Mouse (Mus musculus) cerebellum, adult (tissue): Measurements from ENCODE around the gene Sema4d.

ENCODE experiments used
- ATAC-seq: cut with Nextera tagmentation; 2 replicates; pipeline ENCODE4 v1.9.2; 2017; ENCODE audit warnings: mild to moderate bottlenecking, moderate library complexity, mixed read lengths; ENCODE audit not compliant: insufficient number of reproducible peaks, low FRiP score, low TSS enrichment

Gene Sema4d

DNA sequence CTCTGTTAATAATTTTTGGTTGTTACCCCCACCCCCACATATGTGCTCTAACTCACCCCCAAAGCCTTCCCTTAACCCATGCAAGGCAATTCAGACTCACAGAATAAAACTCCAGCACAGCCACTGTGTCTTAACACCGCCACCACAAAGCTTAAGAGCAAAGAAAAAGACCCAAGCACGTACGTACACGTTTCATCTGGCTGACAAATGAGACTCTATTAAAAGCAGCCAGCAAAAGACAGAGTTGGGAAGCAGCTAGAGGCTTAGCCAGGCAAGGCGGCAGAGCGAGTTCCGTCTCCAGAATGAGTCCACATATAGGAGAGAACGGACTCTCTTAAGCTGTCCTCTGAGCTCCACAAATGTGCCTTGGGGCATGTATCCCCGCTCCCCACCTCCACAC lies 37.5 kb downstream of the Sema4d start:
- no peak for ATAC-seq

DNA sequence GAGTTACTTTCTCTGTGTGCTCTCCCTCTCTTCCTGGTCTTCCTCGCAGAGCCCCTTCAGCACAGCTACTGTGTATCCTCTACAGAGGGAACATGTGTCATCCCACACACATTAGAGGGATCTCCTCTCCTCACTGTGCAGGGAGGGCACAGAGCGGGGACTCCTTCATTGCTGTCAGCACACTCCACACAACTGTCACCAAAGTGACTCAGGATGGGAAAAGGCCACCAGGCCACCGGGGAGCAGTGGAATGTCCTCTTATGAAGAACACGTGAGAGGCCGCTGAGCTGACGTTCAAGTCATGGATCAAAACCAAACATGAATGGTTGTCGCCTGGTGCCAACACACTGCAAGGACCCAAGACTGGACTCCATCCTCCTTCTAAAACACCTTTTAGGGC lies 38.0 kb downstream of the Sema4d start:
- no peak for ATAC-seq

DNA sequence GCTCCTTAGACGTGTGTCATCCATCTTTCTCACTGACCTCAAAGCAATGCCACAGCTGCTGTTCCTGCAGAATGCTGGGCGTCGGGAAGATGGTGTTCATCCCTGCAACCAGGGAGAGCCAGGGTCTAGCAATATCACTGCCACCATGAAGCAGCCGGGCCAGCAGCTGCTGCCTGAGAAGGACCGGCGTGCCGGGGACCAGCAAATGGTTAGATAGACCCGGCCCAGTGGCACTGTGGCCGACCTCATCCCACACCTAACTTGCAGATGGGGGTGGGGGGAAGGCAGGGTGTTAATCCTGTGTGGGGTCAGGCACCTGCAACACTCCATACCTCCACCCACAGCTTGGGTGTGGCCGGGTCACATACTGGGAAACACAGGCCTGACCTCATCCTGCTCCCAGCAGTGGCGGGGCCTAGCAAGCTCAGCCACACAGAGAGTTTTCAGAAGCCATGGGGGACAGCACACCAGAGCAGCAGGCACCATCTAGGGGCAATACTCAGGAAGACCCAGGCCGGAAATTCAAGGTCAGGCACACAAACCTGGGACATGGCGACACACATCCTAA lies 38.9 kb downstream of the Sema4d start:
- ATAC-seq = no peak

DNA sequence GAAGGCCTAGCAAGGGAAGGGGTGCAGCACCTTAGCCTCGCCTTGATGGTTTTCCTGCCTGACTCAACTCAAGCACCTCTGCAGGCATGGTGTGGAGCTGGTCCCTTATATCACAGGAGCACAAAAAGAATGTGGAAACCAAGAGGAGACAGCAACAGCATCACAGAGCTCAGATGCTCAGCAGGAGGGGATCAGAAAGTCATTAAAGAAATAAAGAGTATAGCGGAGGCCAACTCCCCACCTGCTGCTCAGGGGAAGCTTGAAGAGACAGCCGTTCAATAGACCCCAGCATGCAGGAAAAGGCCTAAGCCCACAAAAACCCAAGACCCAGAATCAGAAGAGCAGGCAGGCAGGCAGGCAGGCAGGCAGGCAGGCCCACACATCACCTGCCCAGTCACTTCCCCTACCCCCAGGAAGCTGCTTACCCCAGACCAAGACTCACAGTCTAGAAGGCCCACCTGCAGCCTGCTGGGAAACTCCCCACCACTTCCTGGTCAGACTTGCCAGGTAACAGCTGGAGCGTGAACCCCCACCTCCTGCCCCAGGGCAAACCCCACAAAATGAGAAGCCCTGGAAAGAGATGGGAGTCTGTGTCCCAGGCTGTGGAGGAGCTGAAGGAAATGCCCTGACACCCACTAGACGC lies 39.6 kb downstream of the Sema4d start:
- ATAC-seq = no peak

DNA sequence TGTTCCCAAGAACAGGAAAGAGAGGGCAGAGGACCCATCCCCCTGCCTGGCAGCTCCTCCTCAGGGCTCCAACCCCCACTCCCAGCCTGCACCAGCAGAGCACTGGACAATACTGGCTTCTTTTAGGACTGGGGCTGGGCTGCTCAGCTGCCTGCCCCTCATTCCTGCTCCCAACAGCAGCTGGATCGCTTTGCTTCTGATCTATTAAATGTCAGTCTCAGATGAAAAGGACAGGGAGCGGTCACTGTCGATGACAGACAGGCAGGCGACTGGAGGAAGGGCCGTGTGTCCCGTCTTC lies 40.4 kb downstream of the Sema4d start:
- ATAC-seq = no peak

DNA sequence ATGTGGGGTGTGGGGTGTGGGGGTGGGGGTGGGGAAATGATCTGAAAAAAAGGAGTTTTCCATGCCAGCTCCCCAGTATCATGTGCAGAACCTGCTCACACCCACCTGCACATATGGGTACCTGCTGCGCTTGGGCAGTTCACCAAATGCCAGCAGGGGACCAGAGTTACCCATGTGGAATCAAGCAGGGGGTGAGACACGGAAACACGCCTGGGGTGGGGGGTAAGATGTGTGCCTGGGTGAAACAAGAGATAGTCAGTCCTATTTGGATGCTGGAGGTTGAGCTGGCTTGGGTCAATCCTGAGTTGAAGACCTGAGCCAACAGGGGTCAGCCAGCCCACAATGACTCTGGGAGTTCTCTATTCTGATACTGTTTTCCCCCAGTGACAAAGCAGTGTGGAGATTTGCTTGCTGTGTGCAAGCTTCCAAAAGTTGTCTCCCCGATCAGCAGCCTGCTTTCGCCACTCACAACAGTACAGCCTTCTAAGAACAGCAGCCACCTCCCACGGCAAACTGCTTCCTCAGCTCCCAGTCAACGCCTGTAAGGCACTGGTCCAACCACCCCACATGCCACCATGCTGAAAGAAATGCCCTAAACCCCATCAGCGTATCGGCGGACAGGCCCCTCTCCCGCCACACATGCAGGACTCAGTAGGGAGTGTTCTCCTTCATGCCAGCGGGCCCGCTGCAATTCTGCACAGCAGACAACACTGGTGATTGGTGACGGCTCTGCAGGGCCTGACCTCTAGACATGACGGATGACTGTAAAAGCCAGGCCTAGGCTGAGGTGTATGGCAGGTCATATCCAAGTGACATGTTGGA lies 41.0 kb downstream of the Sema4d start:
- 0 out of 2 replicates have a peak, but pooled peaks have one; percentile 19 for ATAC-seq

DNA sequence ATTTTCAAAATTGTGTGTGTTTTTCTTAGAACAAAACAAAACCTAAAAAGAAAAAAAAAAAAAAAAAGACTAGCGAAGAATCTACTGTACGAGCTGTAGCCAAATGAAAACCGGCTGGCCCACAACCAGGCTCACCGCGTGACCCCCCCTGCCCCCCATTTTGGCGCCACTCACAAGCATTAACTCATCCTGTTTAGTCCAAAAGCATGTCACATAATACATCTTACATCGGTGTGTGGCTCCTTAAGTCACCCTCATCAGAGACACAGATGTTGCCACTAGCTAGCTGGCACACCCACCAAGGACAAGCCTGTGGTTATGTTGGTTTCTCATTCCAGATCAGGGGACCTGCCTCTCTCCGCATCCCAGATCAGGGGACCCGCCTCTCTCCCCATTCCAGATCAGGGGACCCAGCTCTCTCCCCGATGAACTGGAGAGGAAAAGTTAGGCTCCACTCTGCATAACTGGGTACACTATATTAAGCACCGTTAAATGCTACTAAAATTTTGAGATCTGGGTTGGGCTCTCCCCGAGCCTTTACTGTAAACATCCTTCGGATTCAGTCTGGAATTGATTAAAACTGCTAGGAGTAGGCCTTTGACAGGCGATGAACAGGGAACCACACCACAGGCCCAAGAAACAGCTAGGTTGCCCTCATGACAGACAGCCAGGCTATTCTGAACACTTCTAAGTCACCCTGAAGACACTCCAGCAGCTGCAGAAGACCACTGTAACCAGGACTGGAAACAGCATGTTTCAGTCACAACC lies 43.8 kb downstream of the Sema4d start:
- ATAC-seq = no peak

DNA sequence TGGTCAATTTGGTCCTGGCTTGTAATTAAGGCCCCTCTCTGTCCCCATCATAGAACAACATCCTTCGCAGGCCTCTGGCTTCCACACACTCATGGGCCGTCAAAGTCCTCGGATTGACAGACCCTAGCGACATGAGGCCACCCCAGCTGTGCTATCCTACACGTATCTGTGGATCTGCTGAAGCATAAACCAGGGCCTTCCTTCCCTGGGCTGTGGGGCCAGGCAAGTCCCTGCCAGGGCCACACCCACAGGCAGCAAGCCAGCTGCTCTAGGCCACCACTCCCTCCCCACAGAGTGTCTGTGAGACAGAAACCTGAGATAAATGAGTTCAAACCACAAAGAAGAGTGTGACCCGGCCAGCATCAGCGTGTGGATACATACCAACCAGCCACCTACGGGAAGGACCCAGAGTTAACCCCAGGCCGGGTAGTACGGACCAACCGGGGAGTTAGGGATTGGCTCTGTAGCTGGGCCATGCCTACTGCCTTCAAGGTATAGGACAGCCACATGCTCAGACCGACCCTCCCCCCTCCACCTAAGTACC lies 45.5 kb downstream of the Sema4d start:
- ATAC-seq = no peak

- no peak for ATAC-seq
These were observed 46.5 kb downstream of the Sema4d start for GRCm38 (mm10) chr13:51747069-51747468.

GRCm38 (mm10) chr13:51745862-51746261 lies 47.7 kb downstream of the Sema4d start:
- no peak for ATAC-seq

DNA sequence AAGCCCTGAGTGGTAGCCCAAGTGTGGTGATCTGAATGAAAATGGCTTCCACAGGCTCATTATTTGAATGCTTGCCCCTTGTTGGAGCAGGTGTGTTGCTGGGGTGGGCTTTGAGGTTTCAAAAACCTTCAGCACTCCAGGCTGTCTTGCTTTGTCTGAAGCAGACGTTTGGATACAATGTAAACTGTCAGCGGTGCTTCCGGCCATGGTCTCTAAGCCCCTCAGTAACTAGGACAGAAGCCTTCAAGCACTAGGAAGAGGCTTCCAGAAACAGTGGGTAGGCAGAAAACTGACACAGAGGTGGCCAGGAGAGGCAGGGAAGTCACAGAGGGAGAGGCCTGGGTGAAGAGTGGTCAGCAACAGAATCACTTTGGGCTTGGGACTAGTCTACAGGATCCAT lies 49.7 kb downstream of the Sema4d start:
- no peak for ATAC-seq

DNA sequence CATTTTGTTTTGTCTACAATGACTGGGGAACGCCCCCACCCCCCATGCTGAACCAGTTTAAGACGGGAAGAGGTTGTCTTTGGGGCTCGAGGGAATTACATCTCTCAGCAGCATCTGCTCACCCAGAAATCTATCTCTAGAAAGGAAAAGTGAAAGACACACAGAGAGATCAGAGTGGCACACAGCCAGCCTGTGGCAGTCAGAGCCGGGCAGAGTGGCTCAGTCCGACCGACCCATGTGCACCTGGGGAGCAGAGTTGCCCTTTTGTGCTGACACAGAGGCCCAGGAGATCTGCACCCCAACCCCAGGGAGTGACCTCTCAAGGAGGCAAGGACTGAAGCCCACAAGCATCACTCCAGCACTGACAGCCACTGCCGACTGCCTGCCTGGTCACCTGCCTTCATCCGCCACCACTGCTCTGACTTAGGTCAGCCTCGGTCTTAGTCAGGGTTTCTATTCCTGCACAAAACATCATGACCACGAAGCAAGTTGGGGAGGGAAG lies 50.9 kb downstream of the Sema4d start:
- no peak for ATAC-seq

GRCm38 (mm10) chr13:51740776-51741175 lies 52.8 kb downstream of the Sema4d start:
- ATAC-seq = no peak

DNA sequence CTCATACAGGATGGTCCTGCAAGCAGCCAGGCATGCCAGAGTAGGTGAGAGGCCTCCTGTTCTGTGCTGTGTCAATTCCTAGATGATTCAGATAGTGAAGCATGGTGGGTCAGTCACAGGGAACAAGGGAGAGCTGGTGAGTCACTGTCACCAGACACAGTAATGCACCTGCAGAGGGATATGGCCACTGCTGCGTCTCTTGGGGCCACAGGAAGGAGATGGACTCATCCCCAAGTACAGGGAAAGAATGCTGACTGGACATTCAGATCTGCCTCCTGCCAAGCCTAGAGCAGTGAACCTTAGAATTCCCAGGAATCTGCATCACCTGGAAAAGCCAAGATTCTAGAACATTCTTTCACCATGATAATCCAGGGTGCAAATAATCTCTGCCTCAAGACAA lies 53.8 kb downstream of the Sema4d start:
- ATAC-seq = no peak

DNA sequence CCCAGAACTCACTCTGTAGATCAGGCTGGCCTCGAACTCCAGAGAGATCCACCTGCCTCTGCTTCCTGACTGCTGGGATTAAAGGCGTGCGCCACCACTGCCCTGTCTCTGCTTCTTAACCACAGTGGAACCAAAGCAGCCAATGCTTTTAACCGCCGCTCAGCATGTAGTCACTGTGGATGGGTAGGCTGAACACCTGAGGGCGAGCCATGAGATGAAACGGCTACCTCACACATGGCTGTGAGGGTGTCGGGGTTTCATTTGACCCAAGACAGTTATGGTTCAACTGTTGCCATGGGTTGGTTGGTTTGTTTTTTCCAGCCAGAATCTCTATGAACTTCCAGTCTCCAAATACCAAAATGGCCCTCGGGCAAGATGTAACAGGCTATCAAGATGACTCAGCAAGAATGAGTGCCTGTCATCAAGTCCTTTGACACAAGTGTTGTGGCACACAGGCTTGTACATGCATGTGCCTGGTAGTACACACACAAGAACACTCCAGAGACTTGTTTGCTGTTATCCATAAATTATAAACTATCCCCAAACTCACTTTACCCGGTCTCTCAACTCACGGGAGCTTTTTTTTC lies 54.9 kb downstream of the Sema4d start:
- ATAC-seq = no peak

DNA sequence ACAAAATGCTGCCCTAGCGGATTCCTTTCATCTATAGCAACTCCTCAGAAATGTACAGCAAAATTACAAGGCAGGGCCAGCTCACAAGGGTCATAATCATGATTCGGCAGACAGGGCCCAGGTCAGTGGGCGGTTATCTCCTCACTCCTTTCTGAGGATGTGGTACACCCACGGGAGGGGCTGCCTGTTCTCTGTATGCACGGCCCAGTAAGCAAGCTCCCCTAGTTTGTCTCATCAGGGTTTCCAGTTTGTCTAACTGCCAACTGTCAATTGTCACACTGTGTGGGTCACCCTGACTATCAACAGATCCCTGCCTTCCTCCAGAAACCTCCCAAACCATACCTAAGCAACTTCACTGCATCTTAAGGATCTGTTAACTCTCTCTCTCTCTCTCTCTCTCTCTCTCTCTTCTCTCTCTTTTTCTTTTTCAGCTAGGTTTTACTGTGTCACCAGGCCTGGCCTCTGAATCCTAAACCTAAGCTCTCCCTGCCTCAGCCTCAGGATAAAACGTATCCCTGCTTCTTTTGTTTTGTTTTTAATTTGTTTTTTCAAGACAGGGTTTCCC lies 55.5 kb downstream of the Sema4d start:
- no peak for ATAC-seq

- ATAC-seq = no peak
These were observed 56.3 kb downstream of the Sema4d start for GRCm38 (mm10) chr13:51737033-51737948.

- no peak for ATAC-seq
These were observed 57.3 kb downstream of the Sema4d start for GRCm38 (mm10) chr13:51736007-51736911.
